Mouse (Mus musculus): ENCODE results near the gene Ccl8. TPM values are rescaled to one million over a fixed set of nuclear protein-coding genes. Genes with fewer than 3 reads are reported as not detected.

Ccl8 gene
- polyA plus RNA-seq (2016; fragmentation: Nextera tagmentation; extraction: Ambion mirVana): not detected in 2 replicates

- no peak within 1 kb of the TSS for H3K27ac ChIP-seq
- no peak within 1 kb of the TSS for H3K4me3 ChIP-seq
- no peaks in the 10 kb centered on the region for H3K9me3 ChIP-seq
- no peak within 1 kb of the TSS for H3K9ac ChIP-seq
- H3K27me3 ChIP-seq (replicated peaks): no peaks in the 10 kb centered on the region
- 86% methylated on average over 3 of the region's 3 CpGs for WGBS
- H3K4me1 ChIP-seq: no peaks in the 10 kb centered on the region
- no peak for ATAC-seq (ENCODE audit: low FRiP score, low read depth)
- H3K4me2 ChIP-seq (replicated peaks): no peak within 1 kb of the TSS
- H3K36me3 ChIP-seq: no peaks in the 10 kb centered on the region
These were observed at the start of gene Ccl8 for GRCm38 (mm10) chr11:82114885-82115284. Ccl8 (plus strand) TSS chr11:82115185.

GRCm38 (mm10) chr11:82066953-82067571 is 47.9 kb upstream of the Ccl8 start:
- H3K36me3 ChIP-seq: no peaks in the 10 kb centered on the region
- no peak overlapping the region for H3K4me3 ChIP-seq
- 84% methylated on average over 7 of the region's 7 CpGs for WGBS
- no peak overlapping the region for H3K27ac ChIP-seq
- H3K4me2 ChIP-seq (replicated peaks): no peak overlapping the region
- H3K4me1 ChIP-seq: no peaks in the 10 kb centered on the region
- no peaks in the 10 kb centered on the region for H3K27me3 ChIP-seq (replicated peaks)
- H3K9me3 ChIP-seq: no peaks in the 10 kb centered on the region
- no peak for ATAC-seq (ENCODE audit: low FRiP score, low read depth)
- H3K9ac ChIP-seq: no peak overlapping the region

GRCm38 (mm10) chr11:82071076-82071475 is 43.9 kb upstream of the Ccl8 start:
- Histone ChIP-seq H3K27ac (no peak overlapping the region), H3K4me1 (no peaks in the 10 kb centered on the region), H3K4me2 (replicated peaks) (no peak overlapping the region), H3K36me3 (no peaks in the 10 kb centered on the region), H3K4me3 (no peak overlapping the region), H3K9ac (no peak overlapping the region), H3K27me3 (replicated peaks) (no peaks in the 10 kb centered on the region), H3K9me3 (no peaks in the 10 kb centered on the region)
- no peak for ATAC-seq (ENCODE audit: low FRiP score, low read depth)
- WGBS: 80% methylated on average over 3 of the region's 3 CpGs

GRCm38 (mm10) chr11:82072374-82072773 is 42.6 kb upstream of the Ccl8 start:
- 91% methylated on average over 1 of the region's 1 CpGs for WGBS
- ATAC-seq (ENCODE audit: low FRiP score, low read depth): no peak
- H3K4me1 ChIP-seq: no peaks in the 10 kb centered on the region

DNA sequence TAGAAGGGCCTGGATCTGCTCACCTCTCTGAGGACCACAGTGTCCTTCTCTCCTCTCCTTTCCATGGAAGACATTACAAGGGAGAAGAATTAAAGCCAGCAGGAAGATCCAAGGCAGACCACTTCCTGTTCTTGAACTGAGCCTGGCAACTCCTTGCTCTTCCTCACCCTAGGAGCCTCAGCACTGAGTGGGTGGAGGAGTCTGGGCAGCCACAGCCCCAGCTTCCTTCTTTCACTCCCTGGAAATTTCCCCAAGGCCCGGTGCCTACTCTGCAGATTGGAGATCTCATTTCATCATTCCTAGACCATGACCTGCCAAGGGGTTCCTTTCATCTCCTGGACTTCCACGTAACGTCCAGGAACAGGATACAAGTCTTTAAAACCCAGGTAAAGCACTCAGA is 42.0 kb upstream of the Ccl8 start:
- 86% methylated on average over 3 of the region's 3 CpGs for WGBS

More at GRCm38 (mm10) chr11:82072374-82072773, 42.6 kb upstream of the Ccl8 start:
- H3K27me3 ChIP-seq (replicated peaks): no peaks in the 10 kb centered on the region
- no peaks in the 10 kb centered on the region for H3K9me3 ChIP-seq
- H3K4me2 ChIP-seq (replicated peaks): no peak overlapping the region
- H3K4me3 ChIP-seq: no peak overlapping the region
- H3K9ac ChIP-seq: no peak overlapping the region
- no peaks in the 10 kb centered on the region for H3K36me3 ChIP-seq
- no peak overlapping the region for H3K27ac ChIP-seq

DNA sequence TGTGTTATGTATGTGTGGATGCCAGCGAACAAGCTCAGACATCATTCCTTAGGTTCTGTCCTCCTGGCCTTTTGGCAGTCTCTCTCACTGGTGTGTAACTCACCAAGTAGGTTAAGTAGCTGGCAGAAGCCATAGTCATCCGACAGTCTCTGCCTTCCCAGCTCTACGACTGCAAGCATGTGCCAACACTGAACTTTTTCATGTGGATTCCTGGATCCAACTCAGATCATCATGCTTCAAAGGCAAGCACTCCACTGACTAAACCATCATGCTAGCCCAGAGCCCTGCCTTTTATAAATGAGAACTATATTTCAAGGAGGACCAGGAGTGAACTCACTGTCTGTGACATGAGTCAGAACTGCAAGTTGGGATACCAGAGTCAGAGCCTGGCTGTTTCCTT is 41.3 kb upstream of the Ccl8 start:
- Histone ChIP-seq H3K9ac (no peak overlapping the region), H3K27me3 (replicated peaks) (no peaks in the 10 kb centered on the region), H3K4me1 (no peaks in the 10 kb centered on the region), H3K27ac (no peak overlapping the region), H3K4me3 (no peak overlapping the region), H3K9me3 (no peaks in the 10 kb centered on the region), H3K4me2 (replicated peaks) (no peak overlapping the region), H3K36me3 (no peaks in the 10 kb centered on the region)
- WGBS: 86% methylated on average over 3 of the region's 3 CpGs
- no peak for ATAC-seq (ENCODE audit: low FRiP score, low read depth)

More for the DNA sequence above, 42.0 kb upstream of the Ccl8 start:
- H3K9me3 ChIP-seq: no peaks in the 10 kb centered on the region
- no peak overlapping the region for H3K9ac ChIP-seq
- no peak for ATAC-seq (ENCODE audit: low FRiP score, low read depth)
- H3K27me3 ChIP-seq (replicated peaks): no peaks in the 10 kb centered on the region
- H3K4me2 ChIP-seq (replicated peaks): no peak overlapping the region
- H3K4me3 ChIP-seq: no peak overlapping the region
- no peak overlapping the region for H3K27ac ChIP-seq
- H3K4me1 ChIP-seq: no peaks in the 10 kb centered on the region
- no peaks in the 10 kb centered on the region for H3K36me3 ChIP-seq

DNA sequence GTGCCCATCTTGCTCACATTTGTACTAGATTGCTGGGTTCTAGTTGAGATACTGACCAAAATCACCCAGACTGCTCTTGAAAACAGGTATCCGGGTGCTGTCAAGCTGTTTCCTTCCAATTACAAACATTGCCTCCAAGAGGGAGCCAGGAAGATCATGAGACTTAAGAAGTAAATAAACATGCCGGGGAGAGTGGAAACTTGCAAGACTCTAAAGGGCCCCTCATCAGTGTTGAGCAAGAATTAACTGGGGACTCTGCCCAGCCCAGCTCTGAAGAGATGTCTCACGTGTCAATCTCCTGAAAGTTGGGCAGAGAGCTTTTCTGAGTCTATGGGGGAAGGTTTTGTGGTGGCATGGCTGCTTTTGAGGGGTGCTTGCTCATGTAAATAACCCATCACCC is 38.0 kb upstream of the Ccl8 start:
- no peak overlapping the region for H3K9ac ChIP-seq
- no peak overlapping the region for H3K4me3 ChIP-seq
- no peak for ATAC-seq (ENCODE audit: low FRiP score, low read depth)
- no peak overlapping the region for H3K27ac ChIP-seq
- no peaks in the 10 kb centered on the region for H3K36me3 ChIP-seq
- 81% methylated on average over 3 of the region's 3 CpGs for WGBS
- no peaks in the 10 kb centered on the region for H3K9me3 ChIP-seq
- no peaks in the 10 kb centered on the region for H3K27me3 ChIP-seq (replicated peaks)
- no peaks in the 10 kb centered on the region for H3K4me1 ChIP-seq
- H3K4me2 ChIP-seq (replicated peaks): no peak overlapping the region

DNA sequence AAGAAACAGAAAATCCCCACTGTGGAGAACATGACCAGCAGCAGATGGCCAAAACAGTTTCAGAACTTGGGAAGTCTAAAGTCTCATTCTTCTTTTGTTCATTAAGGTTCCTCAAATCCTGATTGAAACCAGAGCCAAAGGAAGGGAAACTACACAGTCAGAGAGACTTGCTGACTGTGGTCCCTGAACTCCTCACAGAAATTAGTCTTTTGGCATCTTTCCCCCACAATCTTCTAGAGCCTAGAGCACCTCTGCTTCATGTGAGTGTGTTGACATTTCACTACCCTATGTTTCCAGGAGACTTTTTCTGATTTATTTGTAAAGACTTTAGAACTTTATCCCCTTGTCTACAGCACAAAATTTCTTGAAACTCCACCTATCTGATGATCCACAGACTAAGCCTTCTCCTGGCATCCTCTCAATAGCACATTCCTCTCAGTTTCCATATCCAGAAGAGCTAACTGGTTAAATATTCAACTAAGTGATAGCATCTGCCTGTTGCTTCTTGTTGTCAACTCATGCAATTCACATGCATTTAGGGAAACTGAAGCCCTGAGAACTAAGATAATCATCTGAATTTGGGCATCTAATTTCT is 36.8 kb upstream of the Ccl8 start:
- no peak overlapping the region for H3K27ac ChIP-seq
- no peaks in the 10 kb centered on the region for H3K27me3 ChIP-seq (replicated peaks)
- H3K4me2 ChIP-seq (replicated peaks): no peak overlapping the region
- H3K36me3 ChIP-seq: no peaks in the 10 kb centered on the region
- H3K9ac ChIP-seq: no peak overlapping the region
- H3K9me3 ChIP-seq: no peaks in the 10 kb centered on the region
- H3K4me3 ChIP-seq: no peak overlapping the region
- no peaks in the 10 kb centered on the region for H3K4me1 ChIP-seq
- ATAC-seq (ENCODE audit: low FRiP score, low read depth): no peak

DNA sequence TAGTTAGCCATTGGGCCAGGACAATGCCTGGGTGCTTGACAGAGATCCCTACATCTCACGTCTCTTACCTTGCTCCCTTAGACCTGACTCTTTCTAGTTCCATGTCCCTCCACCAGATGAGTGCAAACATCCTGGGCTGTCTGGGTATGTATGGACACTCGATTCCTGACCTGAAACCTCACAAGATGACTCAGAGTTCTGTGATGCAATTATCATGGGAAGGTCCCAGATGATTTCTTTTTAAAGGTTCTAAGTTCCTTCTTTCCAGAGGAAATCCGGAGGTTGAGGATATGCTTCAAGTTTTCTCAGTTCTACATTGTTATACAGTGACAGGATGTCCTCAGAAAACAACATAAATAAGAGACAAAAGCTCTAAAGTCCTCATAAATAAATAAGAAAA is 34.1 kb upstream of the Ccl8 start:
- H3K36me3 ChIP-seq: no peaks in the 10 kb centered on the region
- 78% methylated on average over 3 of the region's 3 CpGs for WGBS

DNA sequence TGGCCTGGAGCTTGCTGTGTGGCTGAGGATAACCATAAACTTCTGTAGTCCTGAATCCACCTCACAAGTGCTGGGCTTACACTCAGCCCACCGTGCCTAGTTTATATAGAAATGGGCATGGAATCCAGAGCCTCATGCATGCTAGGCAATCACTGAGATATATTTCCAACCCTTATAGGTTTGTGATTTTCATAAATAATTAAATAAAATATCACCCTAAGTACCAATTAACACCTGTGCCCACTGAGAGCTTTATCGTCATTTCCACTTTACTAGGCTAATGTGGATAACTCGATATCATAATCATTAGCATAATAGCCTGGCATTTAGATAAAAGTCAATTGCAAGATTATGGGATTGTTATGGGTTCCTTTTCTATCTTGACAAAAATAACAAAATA is 30.6 kb upstream of the Ccl8 start:
- WGBS: 78% methylated on average over 3 of the region's 3 CpGs
- H3K27ac ChIP-seq: no peak overlapping the region
- H3K9ac ChIP-seq: no peak overlapping the region
- no peak for ATAC-seq (ENCODE audit: low FRiP score, low read depth)
- no peak overlapping the region for H3K4me3 ChIP-seq
- no peaks in the 10 kb centered on the region for H3K9me3 ChIP-seq
- H3K4me1 ChIP-seq: no peaks in the 10 kb centered on the region
- no peaks in the 10 kb centered on the region for H3K36me3 ChIP-seq
- no peaks in the 10 kb centered on the region for H3K27me3 ChIP-seq (replicated peaks)
- no peak overlapping the region for H3K4me2 ChIP-seq (replicated peaks)

More for the DNA sequence above, 34.1 kb upstream of the Ccl8 start:
- Histone ChIP-seq H3K27me3 (replicated peaks) (no peaks in the 10 kb centered on the region), H3K4me2 (replicated peaks) (no peak overlapping the region), H3K4me3 (no peak overlapping the region), H3K9ac (no peak overlapping the region), H3K27ac (no peak overlapping the region), H3K9me3 (no peaks in the 10 kb centered on the region), H3K4me1 (no peaks in the 10 kb centered on the region)
- ATAC-seq (ENCODE audit: low FRiP score, low read depth): no peak

GRCm38 (mm10) chr11:82099511-82100323 is 15.3 kb upstream of the Ccl8 start:
- no peak overlapping the region for H3K4me3 ChIP-seq

DNA sequence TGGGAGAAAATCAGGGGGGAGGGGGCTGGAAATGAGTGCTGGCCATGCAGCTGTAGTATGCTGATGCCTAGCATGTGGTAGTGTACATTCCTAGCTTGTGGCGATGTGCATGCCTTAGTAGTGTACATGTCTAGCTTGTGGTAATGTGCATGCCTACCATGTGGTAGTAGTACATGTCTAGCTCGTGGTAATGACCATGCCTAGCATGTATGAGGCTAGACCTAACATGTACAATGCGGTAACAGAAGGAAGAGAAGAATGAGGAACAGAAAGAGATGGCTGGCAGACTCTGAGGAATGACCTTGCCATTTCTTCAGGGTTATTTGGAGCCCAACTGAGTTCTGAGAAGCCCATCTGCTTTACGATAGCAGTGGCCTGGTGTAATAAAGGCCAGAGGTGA is 13.9 kb upstream of the Ccl8 start:
- no peak overlapping the region for H3K4me2 ChIP-seq (replicated peaks)
- no peaks in the 10 kb centered on the region for H3K9me3 ChIP-seq
- 79% methylated on average over 4 of the region's 4 CpGs for WGBS
- ATAC-seq (ENCODE audit: low FRiP score, low read depth): no peak
- no peak overlapping the region for H3K27ac ChIP-seq
- no peaks in the 10 kb centered on the region for H3K36me3 ChIP-seq
- H3K4me1 ChIP-seq: no peaks in the 10 kb centered on the region
- no peak overlapping the region for H3K9ac ChIP-seq
- H3K27me3 ChIP-seq (replicated peaks): no peaks in the 10 kb centered on the region
- no peak overlapping the region for H3K4me3 ChIP-seq

More at GRCm38 (mm10) chr11:82099511-82100323, 15.3 kb upstream of the Ccl8 start:
- H3K4me2 ChIP-seq (replicated peaks): no peak overlapping the region
- ATAC-seq (ENCODE audit: low FRiP score, low read depth): no peak
- no peaks in the 10 kb centered on the region for H3K9me3 ChIP-seq
- H3K27ac ChIP-seq: no peak overlapping the region
- H3K36me3 ChIP-seq: no peaks in the 10 kb centered on the region
- 91% methylated on average over 10 of the region's 10 CpGs for WGBS
- no peaks in the 10 kb centered on the region for H3K4me1 ChIP-seq
- no peak overlapping the region for H3K9ac ChIP-seq
- no peaks in the 10 kb centered on the region for H3K27me3 ChIP-seq (replicated peaks)
